Mouse (Mus musculus) neural tube, embryonic 10.5 days (tissue): ENCODE measurements at regions not wholly inside any gene's neighbourhood (a gene's known extent, or its start where the extent isn't known, plus 50 kb on each side); places are given as distances from the start of the nearest gene placed in this dataset.

ENCODE experiments used
- DNase-seq: peaks from one replicate; pipeline ENCODE4 v3.0.0-alpha.2; 2017; ENCODE audit warnings: low spot score; ENCODE audit errors: extremely low spot score

- DNase-seq: no peak
Measured at GRCm38 (mm10) chr17:87202958-87203720, 62.6 kb downstream of the Mcfd2 start.

- DNase-seq: peak; percentile 40
Measured at GRCm38 (mm10) chr17:87202490-87202889, 63.2 kb downstream of the Mcfd2 start.

- DNase-seq: no peak
Measured at GRCm38 (mm10) chr17:87200721-87201242, 65.0 kb downstream of the Mcfd2 start.

GRCm38 (mm10) chr17:87200134-87200533, 65.6 kb downstream of the Mcfd2 start:
- DNase-seq: no peak

- no peak for DNase-seq
Measured at GRCm38 (mm10) chr17:87199134-87199533, 66.6 kb downstream of the Mcfd2 start.

GRCm38 (mm10) chr17:87197434-87197833, 68.3 kb downstream of the Mcfd2 start:
- DNase-seq: no peak

- DNase-seq: no peak
Measured at GRCm38 (mm10) chr17:87194639-87195038, 71.1 kb downstream of the Mcfd2 start.

- DNase-seq: no peak
Measured at GRCm38 (mm10) chr17:87193482-87193881, 72.3 kb downstream of the Mcfd2 start.

- DNase-seq: no peak
Measured at GRCm38 (mm10) chr17:87189670-87190069, 76.1 kb downstream of the Mcfd2 start.
